Mouse (Mus musculus) Patski (cell line): ENCODE results near the gene Rnf214. TPM values are rescaled to one million over a fixed set of nuclear protein-coding genes. Genes with fewer than 3 reads are reported as not detected.
A peak's percentile ranks its signal among the peaks of the same experiment; 100 is the strongest.

ENCODE experiments used
- ATAC-seq: fragments of 100-300 bp; one replicate; pipeline ENCODE4 v1.8.0; 2021
- CTCF ChIA-PET: fragments of 350-600 bp; sonication (Branson Sonifier 250); formaldehyde crosslinking; loops from one replicate; lab custom pipeline; 2022; ENCODE audit warnings: inconsistent platforms; lab: Charles Lee
- POLR2A ChIA-PET: fragments of 350-600 bp; sonication (Branson Sonifier 250); formaldehyde crosslinking; loops from one replicate; lab custom pipeline; 2022; ENCODE audit warnings: antibody characterized with exemption, inconsistent platforms; lab: Charles Lee
- DNase-seq: peaks from one replicate; pipeline ENCODE4 v3.0.0-alpha.2; 2011; ENCODE audit warnings: low read depth, low spot score
- H3K27me3 ChIP-seq: fragments of 371-371 bp; one replicate; pipeline ENCODE4 v1.5.1; 2021
- CTCF ChIP-seq: fragments of 100-300 bp; IDR thresholded peaks from one replicate; pipeline ENCODE4 v1.5.1; 2021
- in situ Hi-C: fragments of 300-500 bp; cut with MboI; formaldehyde crosslinking; loops from 3 replicates; pipeline ENCODE4 v1.11.1; 2018; ENCODE audit warnings: low pct_unique_long_range_greater_than_20kb, mixed read lengths
- polyA plus RNA-seq: library from polyadenylated mRNA; unstranded; gene quantifications from one replicate; pipeline ENCODE4 v1.2.3, GENCODE M21; 2021

Gene Rnf214
- polyA plus RNA-seq, 1 experiment from 2014 or later: 46.8 TPM

DNA sequence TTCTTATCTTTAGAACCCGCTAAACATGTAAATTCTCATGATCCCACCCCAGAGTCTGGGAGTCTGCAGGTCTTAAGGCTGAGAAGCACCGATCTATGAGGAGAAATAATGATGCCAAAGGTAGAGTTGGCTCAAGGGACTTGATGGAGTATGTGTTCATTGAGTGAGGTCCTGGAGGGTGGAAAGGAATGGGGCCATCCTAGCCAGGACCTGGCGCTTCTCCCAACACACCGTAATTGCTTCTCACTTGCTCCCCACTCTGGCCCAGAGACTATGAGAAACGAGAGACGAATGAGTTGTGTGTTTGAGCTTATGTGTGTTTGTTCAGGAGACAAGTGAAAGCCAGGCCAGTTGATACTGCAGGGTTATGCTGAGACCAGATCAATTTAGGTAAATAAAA lies 65.3 kb downstream of the Rnf214 start:
- no peak for ATAC-seq
- CTCF ChIA-PET: no interaction called here
- in situ Hi-C loops: no loop called here
- H3K27me3 ChIP-seq: no peaks in the 10 kb centered on the region
- DNase-seq: no peak
- POLR2A ChIA-PET: no interaction called here
- no peak for TF ChIP-seq CTCF

- no peak for ATAC-seq
- ChIA-PET POLR2A (interaction anchor here (0.6 kb wide), 1 partner anchor 18 kb away, joined by 6 read pairs; no protein-coding TSS in a partner anchor), CTCF (interaction anchor here (1.5 kb wide), 1 partner anchor 10 kb away, joined by 4 read pairs; no protein-coding TSS in a partner anchor)
- no peak for TF ChIP-seq CTCF
- no peak for DNase-seq
- in situ Hi-C loops: no loop called here
- H3K27me3 ChIP-seq: no peaks in the 10 kb centered on the region
Observed at GRCm38 (mm10) chr9:45840331-45840730, 66.4 kb downstream of the Rnf214 start.

DNA sequence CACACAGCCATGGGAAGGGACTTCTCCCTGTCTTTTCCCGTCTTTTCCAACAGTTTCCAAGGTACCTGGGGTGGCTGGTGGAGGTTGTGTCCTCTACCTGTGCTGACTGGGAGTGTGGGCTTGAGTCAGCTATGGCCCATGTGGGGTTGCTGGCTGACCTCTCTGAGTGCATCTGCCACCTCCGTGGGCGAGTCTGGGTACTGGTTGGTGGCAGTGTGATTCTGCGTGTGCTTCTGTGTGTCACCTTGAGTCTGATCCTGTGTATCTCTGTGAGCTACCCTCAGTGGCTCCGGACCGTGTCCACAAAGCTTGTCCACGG lies 66.8 kb downstream of the Rnf214 start:
- no peaks in the 10 kb centered on the region for H3K27me3 ChIP-seq
- POLR2A ChIA-PET: interaction anchor here (0.6 kb wide), 1 partner anchor 19 kb away, joined by 6 read pairs; no protein-coding TSS in a partner anchor
- CTCF ChIA-PET: interaction anchor here (1.5 kb wide), 1 partner anchor 10 kb away, joined by 4 read pairs; no protein-coding TSS in a partner anchor
- no peak for DNase-seq
- in situ Hi-C loops: no loop called here
- ATAC-seq: no peak
- no peak for TF ChIP-seq CTCF

DNA sequence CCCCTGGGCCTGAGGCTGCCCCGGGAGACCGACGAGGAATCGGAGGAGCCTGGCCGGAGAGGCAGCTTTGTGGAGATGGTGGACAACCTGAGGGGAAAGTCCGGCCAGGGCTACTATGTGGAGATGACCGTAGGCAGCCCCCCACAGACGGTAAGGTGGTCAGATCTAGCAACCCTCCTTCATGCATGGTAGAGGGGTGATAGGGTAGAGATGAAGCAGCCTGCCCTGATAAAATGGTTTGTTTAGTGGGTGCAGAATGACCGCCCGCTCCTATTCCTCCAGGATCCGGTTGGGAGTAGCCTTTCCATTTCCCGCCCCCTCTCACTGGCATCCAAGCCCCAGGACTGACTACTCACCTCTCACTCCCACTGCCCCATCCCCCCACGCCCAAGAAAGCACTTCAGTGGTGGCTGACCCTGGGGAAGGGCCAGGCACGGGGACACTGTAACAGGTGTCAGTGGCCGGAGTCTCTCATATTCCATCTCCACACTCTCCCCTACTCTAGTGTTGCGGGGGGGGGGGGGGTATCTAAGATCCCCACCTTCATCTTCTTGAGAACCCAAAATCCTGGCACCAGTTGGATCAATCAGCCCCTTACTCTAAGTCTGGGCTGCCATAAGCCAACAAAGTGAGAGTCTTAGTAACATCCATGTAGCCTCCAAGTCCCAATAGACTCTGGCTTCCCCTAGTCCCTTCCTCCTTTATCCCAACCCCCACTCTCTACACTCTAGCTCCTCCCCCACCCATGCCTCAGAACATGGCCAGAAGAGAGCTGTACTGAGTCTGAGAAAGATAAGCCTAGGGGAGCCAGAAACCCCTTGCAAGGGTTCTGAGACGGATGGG lies 67.4 kb downstream of the Rnf214 start:
- ATAC-seq: peak; percentile 29
- POLR2A ChIA-PET: no interaction called here
- CTCF ChIA-PET: interaction anchor here (1.4 to 1.5 kb wide), 2 partner anchors 9 to 12 kb away, joined by 4 to 6 read pairs; no protein-coding TSS in a partner anchor
- TF ChIP-seq CTCF: no peak
- in situ Hi-C loops: no loop called here
- DNase-seq: no peak
- no peaks in the 10 kb centered on the region for H3K27me3 ChIP-seq

DNA sequence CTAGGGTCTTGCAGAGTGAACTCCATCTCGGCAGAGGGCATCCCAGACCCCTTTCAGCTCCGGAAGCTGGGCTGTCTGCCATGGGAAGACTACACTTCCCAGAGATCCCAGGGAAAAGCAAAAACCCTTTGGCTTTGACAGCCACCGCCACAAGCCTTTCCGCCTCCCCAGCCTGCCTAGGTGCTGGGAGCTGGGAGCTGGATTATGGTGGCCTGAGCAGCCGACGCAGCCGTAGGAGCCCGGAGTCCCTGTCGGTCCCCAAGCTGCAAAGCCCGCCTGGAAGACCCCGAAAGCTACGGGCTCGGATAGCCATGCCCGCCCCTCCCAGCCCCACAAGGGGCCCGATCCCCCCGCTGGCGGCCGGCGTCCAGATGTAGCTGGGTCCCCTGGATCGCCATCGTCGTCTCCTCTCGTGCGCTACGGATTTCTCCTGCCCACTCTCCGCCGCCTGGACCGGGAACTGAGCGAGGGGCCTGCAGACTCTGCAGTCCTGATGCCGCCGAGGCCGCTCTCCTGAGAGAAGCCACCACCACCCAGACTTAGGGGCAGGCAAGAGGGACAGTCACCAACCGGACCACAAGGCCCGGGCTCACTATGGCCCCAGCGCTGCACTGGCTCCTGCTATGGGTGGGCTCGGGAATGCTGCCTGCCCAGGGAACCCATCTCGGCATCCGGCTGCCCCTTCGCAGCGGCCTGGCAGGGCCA lies 68.1 kb downstream of the Rnf214 start, which contains the start of gene Bace1:
Gene Bace1, plus strand, starts transcription at position 147 of the 705 bp plus-strand sequence.
- ChIA-PET POLR2A (no interaction called here), CTCF (interaction anchor here (1.0 to 1.4 kb wide), 2 partner anchors 13 to 39 kb away, joined by 5 to 6 read pairs; no protein-coding TSS in a partner anchor)
- DNase-seq: no peak
- in situ Hi-C loops: no loop called here
- TF ChIP-seq CTCF: no peak
- ATAC-seq: peak; percentile 61
- H3K27me3 ChIP-seq: no peaks in the 10 kb centered on the region

- ChIA-PET CTCF (interaction anchor here (0.7 to 1.4 kb wide), 3 partner anchors 8 to 40 kb away, joined by 3 to 6 read pairs (median 5); no protein-coding TSS in a partner anchor), POLR2A (no interaction called here)
- no peak for TF ChIP-seq CTCF
- ATAC-seq (no peak), DNase-seq (no peak)
- H3K27me3 ChIP-seq: no peaks in the 10 kb centered on the region
- in situ Hi-C loops: no loop called here
Observed at GRCm38 (mm10) chr9:45838069-45838433, 68.7 kb downstream of the Rnf214 start.

DNA sequence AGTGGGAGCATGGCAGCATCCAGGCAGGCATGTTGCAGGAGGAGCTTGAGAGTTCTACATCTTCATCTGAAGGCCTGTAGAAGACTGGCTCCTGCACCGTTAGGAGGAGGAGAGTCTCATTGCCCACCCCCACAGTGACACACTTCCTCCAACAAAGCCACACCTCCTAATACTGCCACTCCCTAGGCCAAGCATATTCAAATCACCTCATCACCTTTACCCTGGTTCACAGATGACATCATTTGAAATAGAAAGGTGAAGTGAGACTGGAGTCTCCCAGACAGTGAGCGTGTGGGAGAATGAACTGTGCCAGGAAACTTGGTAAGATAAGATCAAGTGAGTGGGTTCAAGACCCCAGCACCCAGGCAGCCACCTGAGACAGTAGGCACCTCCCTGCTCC lies 73.2 kb downstream of the Rnf214 start:
- no peak for DNase-seq
- TF ChIP-seq CTCF: no peak
- no peak for ATAC-seq
- ChIA-PET CTCF (no interaction called here), POLR2A (no interaction called here)
- no peaks in the 10 kb centered on the region for H3K27me3 ChIP-seq
- in situ Hi-C loops: no loop called here

- in situ Hi-C loops: no loop called here
- ChIA-PET POLR2A (no interaction called here), CTCF (no interaction called here)
- TF ChIP-seq CTCF: no peak
- DNase-seq: no peak
- no peaks in the 10 kb centered on the region for H3K27me3 ChIP-seq
- ATAC-seq: no peak
Observed at GRCm38 (mm10) chr9:45832898-45833297, 73.8 kb downstream of the Rnf214 start.

- peak; percentile 96 for TF ChIP-seq CTCF
- DNase-seq: no peak
- ATAC-seq: peak; percentile 15
- in situ Hi-C loops: no loop called here
- H3K27me3 ChIP-seq: no peaks in the 10 kb centered on the region
- CTCF ChIA-PET: interaction anchor here (1.8 kb wide), 1 partner anchor 49 kb away, joined by 4 read pairs; no protein-coding TSS in a partner anchor
- POLR2A ChIA-PET: no interaction called here
Observed at GRCm38 (mm10) chr9:45829107-45829506, 77.6 kb downstream of the Rnf214 start.

DNA sequence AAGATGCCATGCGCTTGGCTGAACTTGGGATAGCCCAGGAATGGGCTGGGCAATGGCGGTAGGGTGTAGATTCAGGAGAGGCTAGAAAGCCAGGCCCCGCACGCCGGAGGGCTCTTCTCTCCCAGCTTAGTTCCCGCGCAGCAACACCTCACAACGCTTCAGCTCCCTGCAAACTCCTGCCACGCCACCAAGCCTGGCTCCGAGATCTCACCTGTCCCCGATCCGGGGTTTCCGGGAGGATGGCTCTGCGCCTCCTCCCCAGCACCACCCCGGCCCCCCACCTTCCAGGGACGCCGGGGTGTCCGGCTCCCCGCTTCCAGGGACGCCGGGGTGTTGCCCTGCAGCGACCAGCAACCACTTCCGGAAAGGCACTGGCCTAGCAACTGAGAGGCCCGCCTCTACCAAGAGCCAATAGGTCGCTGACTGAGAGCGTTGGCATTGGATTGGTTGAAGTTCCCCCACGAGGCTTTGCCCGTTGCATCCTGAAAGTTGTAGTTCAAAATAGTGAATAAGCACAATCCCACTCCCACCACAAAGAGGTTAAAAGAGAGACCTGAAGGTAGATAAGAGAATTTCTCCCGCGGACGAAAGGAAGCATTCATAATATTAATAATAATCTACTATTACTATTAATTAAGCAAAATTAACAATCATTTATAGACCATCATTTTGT lies 78.3 kb downstream of the Rnf214 start, which contains the start of gene Cep164:
Gene Cep164, minus strand, starts transcription at position 401 of the 673 bp plus-strand sequence.
- TF ChIP-seq CTCF: no peak
- peak; percentile 98 for ATAC-seq
- ChIA-PET CTCF (interaction anchor here (1.8 kb wide), 1 partner anchor 50 kb away, joined by 4 read pairs; no protein-coding TSS in a partner anchor), POLR2A (interaction anchor here (0.6 kb wide), 1 partner anchor 23 kb away, joined by 3 read pairs; no protein-coding TSS in a partner anchor)
- DNase-seq: no peak
- in situ Hi-C loops: no loop called here
- H3K27me3 ChIP-seq: no peaks in the 10 kb centered on the region
